ENCODE assay signal across 14 mouse cellular contexts in genomic region chr1:81172703-81173102, GRCm38 (mm10).
"Had no signal": no experiment of that assay in that cellular context is flagged by ENCODE, and none has a peak within 500 bp of the region (broad histone marks: within the 10 kb centered on the region; RNA-seq: fewer than 3 reads in every experiment).

No protein-coding gene starts in this region.

- DNase-seq: kidney, postnatal 25 days; layer of hippocampus, postnatal 36 days; lung, embryonic 14.5 days; lung, postnatal 10 days; right cerebral cortex, adult 18-20 months; right cerebral cortex, postnatal 25 days; thymus, postnatal 4 days had no signal

- ATAC-seq: liver, embryonic 12.5 days had no signal

- H3K27ac ChIP-seq: kidney, embryonic 15.5 days; limb, embryonic 15.5 days; liver, embryonic 12.5 days; macrophage; midbrain, embryonic 15.5 days; neural tube, embryonic 13.5 days had no signal

- H3K4me3 ChIP-seq: kidney, embryonic 15.5 days; limb, embryonic 15.5 days; liver, embryonic 12.5 days; megakaryocyte, embryonic 14.5 days; midbrain, embryonic 15.5 days; neural tube, embryonic 13.5 days had no signal
